Mouse (Mus musculus) cortical plate, adult 2 months (tissue): ENCODE data around the gene Ptprg.

Experiments used
- CTCF ChIP-seq: fragments of 200-500 bp; IDR thresholded peaks from 2 replicates; pipeline ENCODE4 v1.5.1; 2011; ENCODE audit warnings: mild to moderate bottlenecking, control low read depth, low read length; ENCODE audit not compliant: insufficient read depth; ENCODE audit errors: extremely low read depth
- POLR2A ChIP-seq: fragments of 200-500 bp; IDR thresholded peaks from 2 replicates; pipeline ENCODE4 v1.6.1; 2011; ENCODE audit warnings: mild to moderate bottlenecking, low read length, control low read depth; ENCODE audit not compliant: insufficient read depth; ENCODE audit errors: extremely low read depth

DNA sequence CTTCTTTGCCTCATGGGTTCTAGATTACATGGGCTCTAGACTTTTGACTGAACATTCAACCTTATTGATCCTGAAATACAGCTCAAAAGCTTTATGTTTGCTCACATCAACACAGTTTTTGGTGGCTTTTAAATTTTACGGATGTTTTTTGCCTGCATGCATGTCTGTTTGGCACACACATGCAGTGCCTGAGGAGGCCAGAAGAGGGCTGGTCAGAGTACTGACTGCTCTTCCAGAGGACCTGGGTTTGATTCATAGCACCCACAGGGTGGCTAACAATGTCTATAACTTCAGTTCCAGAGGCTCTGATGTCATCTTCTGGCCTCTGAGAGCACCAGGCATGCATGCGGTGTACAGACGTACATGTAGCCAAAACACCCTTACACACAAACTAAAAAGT, 12.0 kb downstream of the Ptprg start:
- TF ChIP-seq CTCF (0 out of 2 replicates have a peak, but pooled peaks have one; percentile 7), POLR2A (no peak)
